ENCODE assay signal across 30 mouse cellular contexts in the genomic region with DNA sequence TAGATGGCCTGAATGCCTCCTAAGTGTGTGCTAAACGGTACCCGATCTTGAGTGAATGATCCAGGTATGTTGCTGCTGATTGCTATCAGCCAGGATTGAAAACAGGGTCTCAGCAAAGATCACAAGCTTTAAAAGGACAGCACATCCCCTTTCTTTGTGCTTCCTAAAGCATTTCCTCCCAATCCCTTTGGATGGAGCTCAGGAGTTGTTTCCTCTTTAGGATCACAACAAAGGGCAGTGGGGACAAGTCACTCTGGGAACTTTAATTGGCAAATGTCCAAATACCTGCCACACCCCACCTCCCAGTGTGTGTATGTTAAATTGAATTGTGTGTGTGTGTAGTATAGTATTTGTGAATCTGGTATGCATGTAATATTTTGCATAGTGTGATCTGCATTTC.
DNase-seq lines count a peak whose midpoint lies in the region; ATAC-seq and TF ChIP-seq lines count a peak whose summit lies in the region.
"Had no signal": no experiment of that assay in that cellular context is flagged by ENCODE, and none has a peak within 500 bp of the region (broad histone marks: within the 10 kb centered on the region; RNA-seq: fewer than 3 reads in every experiment).

No protein-coding gene starts in this region.

- 75% methylated on average over 2 of the region's 2 CpGs for WGBS in kidney, embryonic 15.5 days
- 41% methylated on average over 2 of the region's 2 CpGs for WGBS in lung, postnatal 0 days
- WGBS in lung, adult 2 months, result 41% methylated on average over 2 of the region's 2 CpGs

- no peak for TF ChIP-seq EP300 in lung, postnatal 0 days (IDR thresholded peaks at IDR 0.05)

- no peaks in the 10 kb centered on the region for H3K4me1 ChIP-seq in kidney, embryonic 15.5 days
- H3K4me1 ChIP-seq in lung, postnatal 0 days (ENCODE audit: insufficient read depth, low read depth, low read length), result no peaks in the 10 kb centered on the region
- H3K4me1 ChIP-seq in lung, adult 2 months (ENCODE audit: control insufficient read depth, insufficient read depth, low read length), result no peaks in the 10 kb centered on the region
- H3K4me1 ChIP-seq: embryonic facial prominence, embryonic 10.5 days; embryonic facial prominence, embryonic 15.5 days; forebrain, embryonic 12.5 days; heart, embryonic 15.5 days; hindbrain, embryonic 13.5 days; limb, embryonic 13.5 days; midbrain, embryonic 15.5 days; neural tube, embryonic 12.5 days had no signal

- TF ChIP-seq POLR2A in lung, adult 2 months (IDR thresholded peaks at IDR 0.05; ENCODE audit: borderline replicate concordance, extremely low read depth, low read depth, low read length), result no peak

- H3K27me3 ChIP-seq in kidney, embryonic 15.5 days, result no peaks in the 10 kb centered on the region
- no peaks in the 10 kb centered on the region for H3K27me3 ChIP-seq in lung, postnatal 0 days (replicated peaks; ENCODE audit: insufficient read depth, low read length)
- H3K27me3 ChIP-seq: embryonic facial prominence, embryonic 15.5 days; forebrain, embryonic 12.5 days; heart, embryonic 15.5 days; hindbrain, embryonic 13.5 days; limb, embryonic 13.5 days; midbrain, embryonic 15.5 days; neural tube, embryonic 12.5 days had no signal

- peak overlapping the region; percentile 65 for H3K27ac ChIP-seq in gastrocnemius, adult 2 months
- no peak overlapping the region for H3K27ac ChIP-seq in kidney, embryonic 15.5 days
- no peak overlapping the region for H3K27ac ChIP-seq in lung, postnatal 0 days (ENCODE audit: low read length)
- H3K27ac ChIP-seq: embryonic facial prominence, embryonic 10.5 days; embryonic facial prominence, embryonic 15.5 days; forebrain, embryonic 12.5 days; heart, embryonic 15.5 days; hindbrain, embryonic 13.5 days; limb, embryonic 13.5 days; midbrain, embryonic 15.5 days; neural tube, embryonic 12.5 days; stomach, postnatal 0 days had no signal

- no peak for DNase-seq in gastrocnemius, adult 2 months
- no peak for DNase-seq in gastrocnemius, postnatal 25 days
- DNase-seq in kidney, adult 11 months, result peak; percentile 12
- DNase-seq in lung, postnatal 0 days (ENCODE audit: low spot score), result no peak
- DNase-seq in lung, adult 2 months, result no peak
- DNase-seq in cerebellum, postnatal 14 days, result no peak
- DNase-seq: cerebellum, adult 2 months; cerebellum, postnatal 25 days; forebrain, postnatal 0 days; gastrocnemius, postnatal 10 days; heart, postnatal 4 days; lung, postnatal 10 days; right cerebral cortex, adult 18-20 months; right cerebral cortex, postnatal 4 days; thymus, adult 18-20 months; thymus, postnatal 25 days had no signal

- H3K9ac ChIP-seq in kidney, embryonic 15.5 days, result no peak overlapping the region
- no peak overlapping the region for H3K9ac ChIP-seq in lung, postnatal 0 days (replicated peaks; ENCODE audit: low read depth)
- H3K9ac ChIP-seq: embryonic facial prominence, embryonic 15.5 days; forebrain, embryonic 12.5 days; forebrain, postnatal 0 days; heart, embryonic 15.5 days; hindbrain, embryonic 13.5 days; limb, embryonic 13.5 days; midbrain, embryonic 15.5 days; neural tube, embryonic 12.5 days had no signal

- H3K4me3 ChIP-seq in gastrocnemius, adult 2 months, result no peak overlapping the region
- no peak overlapping the region for H3K4me3 ChIP-seq in kidney, embryonic 15.5 days (replicated peaks)
- no peak overlapping the region for H3K4me3 ChIP-seq in lung, postnatal 0 days (ENCODE audit: low read depth, low read length)
- H3K4me3 ChIP-seq in lung, adult 2 months (replicated peaks; ENCODE audit: extremely low read depth, low read depth, low read length), result no peak overlapping the region
- H3K4me3 ChIP-seq: embryonic facial prominence, embryonic 10.5 days; embryonic facial prominence, embryonic 15.5 days; forebrain, embryonic 12.5 days; heart, embryonic 15.5 days; hindbrain, embryonic 13.5 days; limb, embryonic 13.5 days; midbrain, embryonic 15.5 days; myocyte; neural tube, embryonic 12.5 days had no signal

- H3K36me3 ChIP-seq in kidney, embryonic 15.5 days, result no peaks in the 10 kb centered on the region
- no peaks in the 10 kb centered on the region for H3K36me3 ChIP-seq in lung, postnatal 0 days (ENCODE audit: insufficient read depth, low read length)
- H3K36me3 ChIP-seq: embryonic facial prominence, embryonic 10.5 days; embryonic facial prominence, embryonic 15.5 days; forebrain, embryonic 12.5 days; G1E; heart, embryonic 15.5 days; hindbrain, embryonic 13.5 days; limb, embryonic 13.5 days; midbrain, embryonic 15.5 days; neural tube, embryonic 12.5 days had no signal

- no peak overlapping the region for H3K4me2 ChIP-seq in kidney, embryonic 15.5 days
- H3K4me2 ChIP-seq in lung, postnatal 0 days (replicated peaks; ENCODE audit: low read depth, low read length), result no peak overlapping the region
- H3K4me2 ChIP-seq: embryonic facial prominence, embryonic 15.5 days; forebrain, embryonic 12.5 days; heart, embryonic 15.5 days; hindbrain, embryonic 13.5 days; limb, embryonic 13.5 days; liver, embryonic 11.5 days; midbrain, embryonic 15.5 days; neural tube, embryonic 12.5 days had no signal

- no peak for ATAC-seq in kidney, embryonic 15.5 days (replicated peaks; ENCODE audit: low FRiP score)
- ATAC-seq in lung, postnatal 0 days, result no peak
- ATAC-seq: forebrain, postnatal 0 days; intestine, embryonic 16.5 days; midbrain, embryonic 15.5 days had no signal

- intact Hi-C loops in gastrocnemius, adult 2 months (cut with DNase I), result loop anchor here (2.0 to 5.0 kb wide), 4 partner anchors 46 to 349 kb away; a partner anchor contains a TSS

- TF ChIP-seq CTCF in gastrocnemius, adult 2 months (IDR thresholded peaks at IDR 0.05), result no peak
- TF ChIP-seq CTCF in lung, postnatal 0 days (IDR thresholded peaks at IDR 0.05), result 0 out of 2 replicates have a peak, but pooled peaks have one; percentile 17
- no peak for TF ChIP-seq CTCF in lung, adult 2 months (IDR thresholded peaks at IDR 0.05; ENCODE audit: insufficient read depth, low read length)

- H3K9me3 ChIP-seq in kidney, embryonic 15.5 days (replicated peaks), result no peaks in the 10 kb centered on the region; the same call in 1 of the 2 replicates
- H3K9me3 ChIP-seq in lung, postnatal 0 days (ENCODE audit: low read length), result no peaks in the 10 kb centered on the region
- H3K9me3 ChIP-seq: embryonic facial prominence, embryonic 15.5 days; heart, embryonic 15.5 days; hindbrain, embryonic 13.5 days; limb, embryonic 13.5 days; midbrain, embryonic 15.5 days; neural tube, embryonic 12.5 days had no signal
